Mouse (Mus musculus): ENCODE measurements around the gene Gtf2f1.

The Gtf2f1 gene

GRCm38 (mm10) chr17:56973956-56974707, 37.0 kb downstream of the Gtf2f1 start:
- DNase-seq (ENCODE audit: low spot score): no peak

- no peak for DNase-seq (ENCODE audit: low spot score)
Measured at GRCm38 (mm10) chr17:56970081-56970480, 41.0 kb downstream of the Gtf2f1 start.

- DNase-seq (ENCODE audit: low spot score): no peak
Measured at GRCm38 (mm10) chr17:56969321-56969720, 41.8 kb downstream of the Gtf2f1 start.

GRCm38 (mm10) chr17:56963646-56964045, 47.4 kb downstream of the Gtf2f1 start:
- DNase-seq (ENCODE audit: low spot score): no peak

GRCm38 (mm10) chr17:56962642-56963405, 48.3 kb downstream of the Gtf2f1 start:
- no peak for DNase-seq (ENCODE audit: low spot score)

- DNase-seq (ENCODE audit: low spot score): no peak
Measured at GRCm38 (mm10) chr17:56961880-56962279, 49.2 kb downstream of the Gtf2f1 start.

GRCm38 (mm10) chr17:56958667-56959066, 52.4 kb downstream of the Gtf2f1 start:
- DNase-seq (ENCODE audit: low spot score): no peak

GRCm38 (mm10) chr17:56957763-56958429, 53.2 kb downstream of the Gtf2f1 start:
- DNase-seq (ENCODE audit: low spot score): no peak

GRCm38 (mm10) chr17:56954871-56955270, 56.2 kb downstream of the Gtf2f1 start:
- DNase-seq (ENCODE audit: low spot score): no peak
